In the genomic region with DNA sequence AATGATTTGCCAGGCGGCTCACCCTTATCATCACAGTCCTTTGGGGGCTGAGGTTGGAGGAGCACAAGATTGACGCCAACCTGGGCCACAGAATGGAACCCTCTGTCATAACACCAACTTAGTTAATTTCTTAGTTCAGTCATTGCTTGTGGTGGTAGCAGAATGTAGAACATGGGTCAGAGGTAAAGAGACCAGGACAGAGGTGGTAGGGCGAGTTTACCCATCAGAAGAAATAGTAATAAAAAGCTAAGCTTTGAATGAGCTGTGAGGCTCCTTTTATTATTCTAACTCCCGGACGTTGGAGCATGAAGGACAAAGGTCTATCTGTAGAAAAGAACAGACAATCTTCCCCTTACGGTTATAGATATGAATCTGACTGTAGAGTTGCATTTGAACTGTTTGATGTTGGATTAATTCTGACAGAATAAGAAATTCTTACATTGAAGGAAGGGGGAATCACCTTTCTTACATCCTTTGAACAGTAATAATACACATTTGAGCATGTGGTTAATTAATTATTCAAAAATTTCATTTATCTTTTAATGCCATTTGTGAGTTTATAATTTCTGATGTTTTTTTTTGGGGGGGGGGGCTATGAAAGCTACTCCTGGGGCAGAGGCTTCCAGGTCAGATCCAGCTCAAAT, we compare ENCODE assay signal across 18 mouse cellular contexts.
"Had no signal": no experiment of that assay in that cellular context is flagged by ENCODE, and none has a peak within 500 bp of the region (broad histone marks: within the 10 kb centered on the region; RNA-seq: fewer than 3 reads in every experiment).

No protein-coding gene starts in this region.

- H3K9me3 ChIP-seq: kidney, embryonic 15.5 days; limb, embryonic 12.5 days; limb, embryonic 15.5 days had no signal

- DNase-seq: kidney, adult 8-10 months; kidney, postnatal 10 days; kidney, postnatal 36 days; left cerebral cortex, postnatal 4 days; liver, postnatal 0 days; lung, embryonic 14.5 days; midbrain, embryonic 14.5 days; thymus, adult 2 months; thymus, postnatal 14 days; thymus, postnatal 4 days had no signal

- H3K27me3 ChIP-seq: kidney, embryonic 15.5 days; limb, embryonic 12.5 days; limb, embryonic 15.5 days had no signal

- H3K4me1 ChIP-seq: kidney, embryonic 15.5 days; limb, embryonic 15.5 days had no signal

- H3K27ac ChIP-seq: kidney, embryonic 15.5 days; limb, embryonic 12.5 days; limb, embryonic 15.5 days; liver, embryonic 14.5 days; macrophage; stomach, postnatal 0 days had no signal

- H3K4me2 ChIP-seq: kidney, embryonic 15.5 days; limb, embryonic 12.5 days; limb, embryonic 15.5 days; liver, embryonic 11.5 days; lung, embryonic 14.5 days had no signal

- ATAC-seq: liver, postnatal 0 days; lung, postnatal 0 days had no signal

- H3K9ac ChIP-seq: kidney, embryonic 15.5 days; limb, embryonic 12.5 days; limb, embryonic 15.5 days; liver, embryonic 14.5 days; liver, postnatal 0 days; lung, embryonic 14.5 days had no signal

- H3K36me3 ChIP-seq: kidney, embryonic 15.5 days; limb, embryonic 12.5 days; limb, embryonic 15.5 days had no signal

- H3K4me3 ChIP-seq: kidney, embryonic 15.5 days; limb, embryonic 12.5 days; limb, embryonic 15.5 days had no signal
